Mouse (Mus musculus) adipocyte (in vitro differentiated cells): ENCODE results near the gene Casq1.

Experiments used
- DNase-seq: peaks from one replicate; pipeline ENCODE4 v3.0.0-alpha.2; 2016; ENCODE audit warnings: low spot score

Casq1 gene

DNA sequence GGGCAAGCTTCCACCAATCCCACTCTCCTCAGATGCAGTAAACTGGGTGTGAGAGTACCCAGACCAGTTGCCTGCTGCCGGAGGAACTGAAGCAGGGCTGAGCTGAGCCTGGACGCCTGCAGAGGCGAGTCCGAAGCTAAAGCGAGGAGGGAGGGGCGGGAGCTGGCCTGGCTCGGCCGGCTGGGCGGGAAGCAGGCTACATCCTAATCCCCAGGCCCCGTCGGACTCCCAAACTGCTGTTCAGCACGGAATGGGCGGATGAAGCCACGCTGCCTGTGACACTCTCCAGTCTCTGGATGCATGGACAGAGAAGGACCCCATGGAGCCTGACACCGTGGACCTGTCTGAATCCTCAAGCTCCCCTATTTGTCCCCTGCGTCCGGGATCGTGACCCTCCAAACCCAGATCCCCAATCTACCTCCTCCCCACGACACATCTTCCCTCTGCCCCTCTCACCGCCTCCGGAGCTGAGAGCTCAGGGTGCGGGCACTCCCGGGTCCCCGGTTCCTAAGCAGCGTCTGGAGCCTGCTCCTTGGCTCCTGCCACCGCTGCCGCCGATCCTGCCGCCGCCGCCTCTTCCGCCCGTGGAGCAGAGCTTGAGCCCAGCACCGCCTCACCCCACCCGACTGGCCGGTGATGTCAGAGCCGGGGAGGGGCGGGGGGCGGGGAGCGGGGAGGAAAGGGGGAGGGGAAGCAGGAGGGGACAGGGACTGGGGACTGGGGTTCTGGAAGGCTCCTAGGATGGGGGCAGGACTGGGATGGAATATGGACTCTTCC lies 13.3 kb downstream of the Casq1 start, which contains the start of gene Pea15a:
TSS of gene Pea15a (minus strand) at position 664 of the 777 bp plus-strand sequence.
- peak; percentile 73 for DNase-seq

GRCm38 (mm10) chr1:172205741-172206087 lies 14.0 kb downstream of the Casq1 start:
- no peak for DNase-seq

DNA sequence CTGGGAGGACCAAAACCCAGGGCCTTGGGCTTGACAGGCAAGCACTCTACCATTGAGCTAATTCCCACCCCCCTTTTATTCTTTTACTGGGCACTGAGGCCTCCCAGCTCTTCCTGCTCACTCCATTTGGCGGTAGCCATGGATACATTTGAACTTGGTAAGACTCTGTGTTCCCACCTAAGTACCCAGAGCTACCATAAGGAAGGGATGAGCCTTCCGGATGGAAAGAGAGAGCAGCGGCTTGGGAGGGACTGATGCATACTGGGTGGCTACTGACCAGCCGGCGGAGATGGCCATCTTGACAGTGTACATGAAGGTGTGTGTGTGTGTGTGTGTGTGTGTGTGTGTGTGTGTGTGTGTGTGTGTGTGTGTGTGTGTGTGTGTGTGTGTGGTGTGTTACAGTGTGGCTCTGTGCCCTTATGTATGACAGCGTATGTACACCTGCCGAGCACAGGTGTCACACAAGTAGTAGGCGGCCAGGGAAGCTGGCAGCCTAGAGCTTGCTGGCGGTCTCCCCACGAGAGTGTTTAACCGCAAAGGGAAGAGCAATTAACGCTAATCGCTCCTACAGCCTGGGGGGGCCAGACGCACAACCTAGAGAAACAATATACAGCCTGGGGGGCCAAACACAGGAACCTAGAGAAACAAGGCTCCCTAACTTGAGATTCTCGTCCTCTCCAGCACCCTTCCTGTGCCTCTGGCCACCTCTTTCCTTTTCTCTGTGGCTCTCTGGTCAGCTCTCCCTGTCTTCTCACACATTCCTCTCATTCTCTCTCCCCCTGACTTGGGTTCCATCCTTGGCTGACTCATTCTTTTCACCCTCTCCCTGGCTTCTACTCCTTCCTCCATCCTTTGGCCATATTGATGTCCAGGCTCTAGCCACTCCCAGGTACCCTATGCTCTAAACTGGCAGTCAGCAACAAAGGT lies 14.6 kb downstream of the Casq1 start:
- no peak for DNase-seq

GRCm38 (mm10) chr1:172204033-172204813 lies 15.4 kb downstream of the Casq1 start:
- DNase-seq: no peak

DNA sequence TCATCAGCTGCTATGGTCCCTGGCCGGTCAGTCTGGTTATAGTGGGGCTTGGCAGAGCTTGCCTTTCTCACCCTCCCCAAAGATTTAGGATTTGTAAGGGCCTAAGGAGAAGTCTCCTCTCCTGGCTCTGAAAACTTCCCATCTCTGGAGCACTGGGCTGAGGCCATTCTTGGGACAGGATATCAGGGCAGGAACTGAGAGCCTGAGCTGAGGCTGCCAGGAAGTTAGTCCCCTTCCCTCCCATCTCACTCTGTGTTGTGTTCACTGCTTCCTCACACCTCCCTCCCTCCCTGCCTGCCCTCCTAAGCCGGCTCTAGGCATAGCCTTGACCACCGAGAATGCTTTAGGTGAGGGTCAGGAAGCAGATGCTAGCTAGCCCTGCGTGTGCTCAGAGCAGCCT lies 16.1 kb downstream of the Casq1 start:
- no peak for DNase-seq

GRCm38 (mm10) chr1:172202894-172203522 lies 16.7 kb downstream of the Casq1 start:
- DNase-seq: no peak

DNA sequence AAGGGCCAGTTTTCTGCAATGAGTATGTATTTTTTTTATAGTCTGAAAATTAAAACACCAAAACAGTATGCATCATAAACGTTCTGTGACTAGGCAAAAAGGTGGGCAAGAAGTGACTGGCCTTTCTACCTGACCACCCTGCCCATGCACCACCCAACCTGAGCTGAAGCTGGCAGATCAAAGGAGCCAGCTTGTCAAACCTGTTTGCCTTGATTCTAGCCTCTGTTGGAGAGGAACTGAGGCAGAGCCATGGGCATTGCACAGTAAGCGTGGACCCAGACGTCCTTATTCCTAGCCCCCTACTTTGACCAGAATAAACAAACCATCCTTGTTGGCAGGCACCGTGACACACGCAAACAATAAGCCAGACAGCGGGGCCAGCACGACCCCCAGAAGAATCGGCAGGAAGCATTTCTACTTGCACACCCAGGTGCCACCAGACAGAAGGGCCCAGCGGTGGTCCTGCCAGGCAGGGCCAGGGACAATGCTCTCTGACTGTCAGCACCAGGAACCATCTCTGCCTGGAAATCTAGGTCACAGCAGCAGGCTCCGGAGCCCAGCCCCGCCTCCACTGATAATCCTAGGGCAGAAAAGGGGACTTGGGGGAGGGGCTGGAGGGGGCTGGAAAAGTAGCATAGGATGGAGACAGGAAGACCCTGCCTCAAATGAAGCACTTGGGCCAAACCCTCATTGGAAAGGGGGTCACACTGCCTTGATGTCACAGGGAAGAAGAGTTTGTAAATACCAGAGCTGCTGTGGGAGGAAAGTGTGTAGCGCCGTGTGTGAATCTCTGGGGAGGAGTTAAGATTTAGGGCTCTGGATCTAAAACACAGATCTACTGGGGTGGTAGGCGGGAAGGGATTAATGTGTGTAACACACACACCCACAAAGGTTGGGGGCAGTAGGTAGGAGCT lies 17.4 kb downstream of the Casq1 start:
- DNase-seq: no peak

DNA sequence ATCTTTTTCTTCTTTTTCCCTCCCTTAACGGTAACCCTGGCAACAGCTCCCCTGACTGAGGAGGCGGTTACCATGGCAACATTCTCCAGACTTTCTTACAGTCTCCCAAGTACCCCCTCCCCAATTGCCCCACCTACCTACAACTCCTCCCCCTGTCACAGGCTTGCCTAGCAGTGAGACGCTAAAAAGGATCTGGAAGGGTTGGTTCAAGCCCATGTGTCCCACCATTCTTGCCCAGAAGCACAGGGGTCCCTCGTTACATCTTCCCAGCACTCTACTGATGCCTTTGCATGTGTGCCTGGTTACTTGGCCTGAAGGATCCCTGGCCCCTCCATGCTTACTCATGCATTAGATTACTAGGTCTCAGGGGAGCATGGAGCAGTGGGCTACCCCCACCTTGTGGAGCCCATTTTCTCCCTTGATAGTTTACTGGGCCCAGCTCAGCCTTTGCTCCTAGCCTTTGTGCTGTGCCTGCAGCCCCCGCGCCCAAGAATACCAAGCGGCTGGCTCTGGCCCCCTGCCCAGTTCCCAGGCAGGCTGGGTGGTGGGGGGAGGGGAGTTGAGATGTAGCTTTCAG lies 18.7 kb downstream of the Casq1 start:
- no peak for DNase-seq

GRCm38 (mm10) chr1:172200161-172200560 lies 19.5 kb downstream of the Casq1 start:
- no peak for DNase-seq

DNA sequence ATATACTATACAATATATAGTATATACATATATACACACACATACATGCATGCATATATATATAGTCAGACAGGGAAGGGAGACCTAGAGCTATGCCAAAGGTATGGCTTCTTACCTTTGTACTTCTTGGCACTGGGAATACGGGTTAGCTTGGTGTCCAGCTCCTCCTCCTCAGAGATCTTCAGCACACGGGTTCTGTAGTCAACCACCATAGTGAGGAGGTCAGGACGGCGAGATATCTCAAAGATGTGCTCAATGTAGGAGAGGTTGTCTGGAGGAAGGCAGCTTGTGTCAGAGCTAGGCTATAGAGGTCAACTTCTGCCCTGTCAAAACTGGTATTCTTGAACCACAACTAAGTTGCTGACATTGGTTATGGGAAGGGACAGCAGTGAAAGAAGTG lies 20.7 kb downstream of the Casq1 start:
- no peak for DNase-seq

DNA sequence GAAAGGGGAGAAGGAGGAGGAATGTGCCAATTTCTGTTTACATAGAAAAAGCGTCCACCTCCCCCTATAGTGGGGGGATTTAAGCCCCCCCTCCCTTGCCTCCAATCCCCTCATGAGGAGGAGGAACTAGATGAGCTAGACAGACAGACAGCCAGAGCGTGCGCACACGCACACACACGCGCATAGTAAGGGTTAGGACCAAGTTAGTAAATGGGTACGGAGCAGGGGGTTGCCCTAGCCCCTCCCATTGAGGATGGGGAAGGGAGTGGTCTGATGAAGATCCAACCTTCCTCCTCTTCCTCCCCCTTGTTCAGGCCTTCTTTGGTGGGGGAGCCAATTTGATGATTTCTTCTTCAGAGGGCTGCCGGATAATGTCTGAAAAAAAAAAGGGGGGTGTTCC lies 21.4 kb downstream of the Casq1 start:
- no peak for DNase-seq

DNA sequence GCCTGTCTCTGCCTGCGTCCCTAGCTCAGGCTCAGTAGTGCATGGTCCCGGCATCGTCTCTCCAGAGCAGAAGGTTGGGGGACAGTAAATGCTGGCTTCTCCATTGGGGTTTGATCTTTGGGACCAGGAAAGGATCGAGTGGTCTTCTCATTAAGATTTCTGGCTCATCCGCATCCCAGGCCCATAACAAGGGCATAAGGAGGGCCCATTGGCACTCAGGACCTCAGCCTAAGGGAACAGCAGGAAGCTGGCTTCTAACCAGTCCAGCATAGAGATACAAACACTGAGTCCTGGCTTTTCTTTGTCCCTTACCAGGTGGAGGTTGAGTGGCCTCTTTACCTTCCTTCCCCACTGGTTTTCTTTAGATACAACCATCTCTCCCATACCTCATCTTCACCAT lies 21.8 kb downstream of the Casq1 start:
- no peak for DNase-seq

DNA sequence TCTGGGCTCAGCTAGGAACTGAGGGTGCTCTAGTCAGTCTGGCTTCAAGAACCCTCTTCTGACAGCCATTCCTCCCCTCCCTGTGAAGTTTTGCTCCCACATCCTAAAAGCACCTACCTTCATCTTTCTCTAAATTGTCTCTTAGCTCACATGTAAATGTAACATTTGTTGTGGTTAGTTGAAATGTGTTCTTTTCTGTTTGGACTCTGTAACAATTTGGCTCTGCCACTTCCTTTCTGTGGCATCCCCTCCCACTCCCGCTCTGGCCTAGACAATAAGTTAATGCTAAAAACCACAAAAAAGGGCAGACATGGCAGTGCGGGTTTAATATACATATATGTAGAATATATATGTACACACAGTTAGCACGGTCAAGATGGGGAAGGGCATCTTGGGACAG lies 22.5 kb downstream of the Casq1 start:
- DNase-seq: no peak

DNA sequence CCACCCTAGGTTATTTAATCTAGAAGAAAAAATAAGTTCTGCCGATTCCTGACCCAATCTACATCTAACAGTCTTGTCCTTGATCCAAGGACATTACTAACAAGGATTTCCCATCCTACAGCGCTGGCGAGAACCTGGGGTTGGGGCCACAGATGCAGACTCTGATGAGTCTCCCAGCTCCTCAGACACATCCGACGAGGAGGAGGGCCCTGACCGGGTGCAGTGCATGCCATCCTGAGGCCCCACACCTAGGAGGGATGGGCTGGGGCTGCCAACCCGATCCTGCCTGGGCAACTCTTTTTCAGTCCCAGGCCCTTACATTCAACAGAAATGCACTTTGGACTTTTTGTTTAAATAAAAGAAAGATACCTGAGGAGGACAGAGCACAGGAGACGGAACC lies 25.2 kb downstream of the Casq1 start:
- no peak for DNase-seq

- no peak for DNase-seq
Measured at GRCm38 (mm10) chr1:172192217-172192616, 27.5 kb downstream of the Casq1 start.

DNA sequence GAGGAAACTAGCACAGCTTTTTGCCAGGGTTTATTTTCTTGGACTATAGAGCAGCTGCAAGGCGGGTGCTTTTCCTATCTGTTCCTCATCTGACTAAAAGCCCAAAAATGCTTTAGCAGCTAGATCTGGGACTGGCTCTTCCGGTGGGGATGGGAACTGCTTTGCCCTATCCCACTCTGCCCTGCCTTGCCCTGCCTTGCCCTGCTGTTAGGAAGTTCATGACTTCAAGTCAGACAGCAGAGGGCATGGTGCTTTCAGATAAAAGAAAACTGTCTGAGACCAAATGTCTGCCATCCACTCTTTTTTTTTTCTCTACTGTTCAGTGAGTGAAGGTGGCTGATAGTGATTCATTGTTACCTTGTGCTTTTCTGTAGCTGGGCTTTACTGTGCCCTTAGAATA lies 28.1 kb downstream of the Casq1 start:
- no peak for DNase-seq

- DNase-seq: peak; percentile 12
Measured at GRCm38 (mm10) chr1:172188891-172189290, 30.8 kb downstream of the Casq1 start.

GRCm38 (mm10) chr1:172186401-172187289 lies 33.0 kb downstream of the Casq1 start:
- DNase-seq: peak; percentile 41

GRCm38 (mm10) chr1:172183915-172184314 lies 35.8 kb downstream of the Casq1 start:
- DNase-seq: no peak
